Mouse (Mus musculus) kidney, embryonic 16.5 days (tissue): ENCODE results near the gene Clip2. TPM values are rescaled to one million over a fixed set of nuclear protein-coding genes. Genes with fewer than 3 reads are reported as not detected.

Source experiments
- ATAC-seq: fragments of 200-750 bp; cut with Nextera tagmentation; 2 replicates; pipeline ENCODE4 v1.8.0; 2017; ENCODE audit warnings: moderate TSS enrichment; ENCODE audit not compliant: low FRiP score, low TSS enrichment
- H3K27ac ChIP-seq: fragments of 300-500 bp; sonication (generic); 2 replicates; pipeline ENCODE4 v1.5.1; 2014; ENCODE audit warnings: low read length
- H3K27me3 ChIP-seq: fragments of 300-500 bp; sonication (generic); 2 replicates; pipeline ENCODE4 v1.6.1; 2014; ENCODE audit warnings: low read length, control low read depth, mixed read lengths; ENCODE audit not compliant: insufficient read depth
- H3K36me3 ChIP-seq: fragments of 300-500 bp; sonication (generic); 2 replicates; pipeline ENCODE4 v1.6.1; 2014; ENCODE audit warnings: low read length, control low read depth, mixed read lengths; ENCODE audit not compliant: insufficient read depth
- H3K4me1 ChIP-seq: fragments of 300-500 bp; sonication (generic); 2 replicates; pipeline ENCODE4 v1.6.1; 2014; ENCODE audit warnings: low read length, control low read depth, mixed read lengths; ENCODE audit not compliant: insufficient read depth
- H3K4me2 ChIP-seq: fragments of 300-500 bp; sonication (generic); replicated peaks from 2 replicates; pipeline ENCODE4 v1.6.1; 2014; ENCODE audit warnings: low read depth, low read length
- H3K4me3 ChIP-seq: fragments of 300-500 bp; sonication (generic); 2 replicates; pipeline ENCODE4 v1.5.1; 2014; ENCODE audit warnings: mild to moderate bottlenecking, low read length
- H3K9ac ChIP-seq: fragments of 300-500 bp; sonication (generic); replicated peaks from 2 replicates; pipeline ENCODE4 v1.6.1; 2014; ENCODE audit warnings: low read length
- H3K9me3 ChIP-seq: fragments of 300-500 bp; sonication (generic); 2 replicates; pipeline ENCODE4 v1.6.1; 2016; ENCODE audit warnings: low read length, control low read depth
- WGBS: fragments of 180-500 bp; shearing (Covaris S2); extraction: QIAGEN DNeasy Blood & Tissue Kit; methylation state at CpG from one replicate; pipeline ENCODE4 v1.1.7; 2014; 5-methylcytosine and 5-hydroxymethylcytosine counted together
- polyA plus RNA-seq: library from polyadenylated mRNA; unstranded; fragments of >200 nt; fragmentation: Nextera tagmentation; extraction: Ambion mirVana; gene quantifications from 2 replicates; pipeline ENCODE4 v1.2.1, GENCODE M21; 2015

Gene Clip2
- polyA plus RNA-seq, 1 experiment from 2014 or later: 4.1 TPM

DNA sequence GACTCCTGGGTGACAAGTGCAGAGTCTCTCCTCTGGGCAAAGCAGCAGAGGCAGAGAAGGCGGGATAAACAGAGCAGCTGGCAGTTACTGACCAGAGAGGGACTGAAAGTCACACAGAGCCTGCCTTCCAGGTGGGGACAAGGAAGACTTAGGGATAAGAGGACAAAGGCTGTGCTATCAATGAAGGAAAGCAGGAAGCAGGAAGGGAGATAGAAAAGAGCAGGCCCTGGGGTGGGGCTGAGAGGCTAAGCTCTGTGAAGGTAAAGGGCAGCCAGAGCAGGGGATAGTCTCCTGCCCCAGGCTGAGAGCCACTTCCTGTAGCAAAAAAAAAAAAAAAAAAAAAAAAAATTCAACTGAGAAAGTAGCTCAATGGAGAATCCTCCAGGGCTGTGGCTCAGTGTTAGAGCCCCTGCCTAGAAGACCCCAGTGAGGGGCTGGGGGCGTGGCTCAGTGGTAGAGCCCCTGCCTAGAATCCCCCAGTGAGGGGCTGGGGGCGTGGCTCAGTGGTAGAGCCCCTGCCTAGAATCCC lies 2.5 kb downstream of the Clip2 start:
- ATAC-seq: no peak
- Histone ChIP-seq H3K27ac (no peak overlapping the region), H3K27me3 (no peaks in the 10 kb centered on the region), H3K4me2 (peak overlapping the region; percentile 75; the same call in 1 of the 2 replicates), H3K9me3 (no peaks in the 10 kb centered on the region), H3K36me3 (no peaks in the 10 kb centered on the region), H3K9ac (no peak overlapping the region), H3K4me1 (peaks cover 36% of the 10 kb centered on the region), H3K4me3 (no peak overlapping the region)
- WGBS: 96% methylated on average over 3 of the region's 3 CpGs

DNA sequence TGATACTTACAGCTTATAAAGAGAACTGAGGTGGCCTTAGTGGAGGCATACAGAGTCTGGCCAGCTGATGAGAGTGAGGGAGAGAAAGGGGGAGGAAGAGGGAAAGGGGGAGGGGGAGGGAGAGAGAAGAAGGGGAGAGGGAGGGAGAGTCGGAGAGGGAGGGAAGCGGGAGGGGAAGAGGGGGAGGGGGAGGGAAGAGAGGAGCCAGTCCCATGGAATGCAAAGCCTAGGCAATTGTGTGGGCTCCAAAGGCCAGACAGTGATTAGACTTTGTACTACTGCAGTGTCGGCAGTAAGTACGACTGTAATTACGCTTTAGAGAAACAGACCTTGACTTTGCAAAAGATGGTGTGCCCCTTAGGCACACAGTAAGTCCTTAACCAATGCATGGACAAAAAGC lies 3.9 kb downstream of the Clip2 start:
- Histone ChIP-seq H3K4me1 (peaks cover 40% of the 10 kb centered on the region), H3K9ac (no peak overlapping the region), H3K9me3 (no peaks in the 10 kb centered on the region), H3K27ac (no peak overlapping the region), H3K4me2 (no peak overlapping the region), H3K36me3 (no peaks in the 10 kb centered on the region), H3K4me3 (no peak overlapping the region), H3K27me3 (no peaks in the 10 kb centered on the region)
- no peak for ATAC-seq
- 38% methylated on average over 5 of the region's 5 CpGs for WGBS

DNA sequence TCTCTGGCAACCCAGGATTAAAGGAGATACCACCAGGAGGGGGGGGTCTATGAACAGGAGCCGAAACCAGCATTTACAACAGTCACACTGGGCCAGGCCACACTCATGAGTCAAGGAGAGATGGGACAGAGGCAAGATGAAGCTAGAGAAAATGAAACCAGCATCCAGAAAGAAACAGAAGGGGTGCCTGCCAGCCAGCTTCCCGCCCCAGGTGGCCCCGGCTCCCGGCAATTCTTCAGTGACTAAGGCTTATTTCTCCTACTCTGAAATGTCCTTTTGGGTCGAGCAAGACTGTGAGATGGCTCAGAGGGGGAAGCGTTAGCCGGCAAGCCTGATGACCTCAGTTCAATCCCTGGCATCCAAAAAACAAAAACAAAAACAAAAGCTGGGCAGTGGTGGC lies 5.4 kb downstream of the Clip2 start:
- Histone ChIP-seq H3K4me2 (no peak overlapping the region), H3K4me1 (peaks cover 37% of the 10 kb centered on the region), H3K27me3 (no peaks in the 10 kb centered on the region), H3K9ac (no peak overlapping the region), H3K9me3 (no peaks in the 10 kb centered on the region), H3K36me3 (no peaks in the 10 kb centered on the region), H3K27ac (no peak overlapping the region), H3K4me3 (no peak overlapping the region)
- no peak for ATAC-seq
- 84% methylated on average over 7 of the region's 7 CpGs for WGBS

DNA sequence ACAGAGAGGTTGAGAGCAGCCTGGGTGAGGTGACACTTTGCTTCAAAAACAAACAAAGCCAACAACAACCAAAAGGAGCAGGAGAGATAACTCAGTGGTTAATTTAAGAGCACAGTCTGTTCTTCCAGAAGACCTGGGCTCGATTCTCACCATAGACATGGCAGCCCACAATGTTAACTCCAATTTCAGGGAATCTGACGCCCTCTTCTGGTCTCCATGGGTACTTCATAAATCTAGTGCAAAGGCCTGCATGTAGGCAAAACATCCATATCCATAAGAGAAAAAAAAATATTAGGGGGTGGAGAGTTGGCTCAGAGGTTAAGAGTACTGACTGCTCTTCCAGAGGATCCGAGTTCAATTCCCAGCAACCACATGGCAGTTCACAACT lies 7.0 kb downstream of the Clip2 start:
- Histone ChIP-seq H3K27me3 (no peaks in the 10 kb centered on the region), H3K9me3 (no peaks in the 10 kb centered on the region), H3K4me1 (peaks cover 41% of the 10 kb centered on the region), H3K4me2 (no peak overlapping the region), H3K9ac (no peak overlapping the region), H3K27ac (no peak overlapping the region), H3K36me3 (no peaks in the 10 kb centered on the region), H3K4me3 (no peak overlapping the region)
- 48% methylated on average over 3 of the region's 3 CpGs for WGBS
- ATAC-seq: no peak

DNA sequence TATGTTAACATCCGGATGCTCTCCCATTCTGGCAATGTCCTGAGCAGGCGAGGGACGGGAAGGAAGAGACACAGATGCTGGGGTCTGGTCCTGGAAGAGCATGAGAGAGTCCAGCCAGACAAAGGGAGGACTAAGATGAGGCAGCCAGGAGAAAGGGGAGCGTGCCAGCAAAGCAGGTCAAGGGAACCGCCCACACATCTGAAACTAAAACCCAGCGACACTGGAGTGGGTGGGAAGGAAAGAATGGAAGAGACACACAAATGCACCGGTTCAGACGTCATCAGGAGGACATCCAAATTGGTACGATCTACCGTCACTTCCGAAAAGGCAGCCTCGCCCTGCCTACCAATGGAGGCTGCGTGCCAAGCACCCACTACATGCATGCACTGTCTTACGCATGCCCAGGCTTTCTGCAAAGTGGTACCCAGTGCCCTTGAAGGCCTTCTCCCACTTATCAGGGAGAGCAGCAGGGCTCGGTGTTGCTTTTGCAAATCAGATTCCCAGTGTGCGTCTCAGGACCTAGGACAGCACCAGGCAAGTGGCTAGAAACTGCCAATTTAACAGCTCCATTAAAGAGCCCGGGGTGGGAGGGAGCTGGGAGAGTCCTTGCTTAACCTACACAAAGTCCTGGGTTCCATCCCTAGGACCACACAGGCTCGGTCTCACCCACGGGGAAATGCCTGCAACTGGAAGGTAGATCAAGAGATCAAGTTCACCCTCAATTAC lies 7.6 kb downstream of the Clip2 start:
- no peaks in the 10 kb centered on the region for H3K36me3 ChIP-seq
- peaks cover 41% of the 10 kb centered on the region for H3K4me1 ChIP-seq
- ATAC-seq: no peak
- no peak overlapping the region for H3K4me2 ChIP-seq
- no peaks in the 10 kb centered on the region for H3K27me3 ChIP-seq
- no peak overlapping the region for H3K4me3 ChIP-seq
- H3K9ac ChIP-seq: no peak overlapping the region
- 52% methylated on average over 19 of the region's 19 CpGs for WGBS
- no peak overlapping the region for H3K27ac ChIP-seq
- no peaks in the 10 kb centered on the region for H3K9me3 ChIP-seq

DNA sequence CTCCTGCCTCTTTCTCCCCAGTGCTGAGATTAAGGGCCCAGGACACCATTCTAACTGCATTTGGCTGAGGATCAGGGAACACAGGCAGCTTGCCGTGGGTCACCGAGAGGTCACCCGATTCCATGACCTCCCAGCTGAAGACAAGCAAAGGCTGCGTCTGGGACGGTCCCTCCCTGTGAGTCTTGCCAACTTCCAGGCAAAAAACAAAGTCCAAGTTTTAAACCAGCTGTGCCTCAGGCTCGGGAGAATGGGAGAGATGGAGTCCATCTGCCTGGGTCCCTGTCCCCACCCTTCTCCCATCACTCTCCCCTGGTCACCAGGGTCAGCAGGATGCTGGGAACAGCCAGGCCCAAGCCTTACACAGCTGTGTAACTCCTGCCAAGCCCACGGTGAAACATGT lies 10.6 kb downstream of the Clip2 start:
- H3K27me3 ChIP-seq: no peaks in the 10 kb centered on the region
- no peaks in the 10 kb centered on the region for H3K9me3 ChIP-seq
- H3K9ac ChIP-seq: no peak overlapping the region
- peak overlapping the region; percentile 8; the same call in 1 of the 2 replicates for H3K27ac ChIP-seq
- 19% methylated on average over 7 of the region's 7 CpGs for WGBS
- no peak overlapping the region for H3K4me2 ChIP-seq
- H3K36me3 ChIP-seq: peaks cover 6% of the 10 kb centered on the region; the same call in 1 of the 2 replicates
- H3K4me3 ChIP-seq: no peak overlapping the region
- peaks cover 39% of the 10 kb centered on the region for H3K4me1 ChIP-seq
- ATAC-seq: peak; percentile 72

DNA sequence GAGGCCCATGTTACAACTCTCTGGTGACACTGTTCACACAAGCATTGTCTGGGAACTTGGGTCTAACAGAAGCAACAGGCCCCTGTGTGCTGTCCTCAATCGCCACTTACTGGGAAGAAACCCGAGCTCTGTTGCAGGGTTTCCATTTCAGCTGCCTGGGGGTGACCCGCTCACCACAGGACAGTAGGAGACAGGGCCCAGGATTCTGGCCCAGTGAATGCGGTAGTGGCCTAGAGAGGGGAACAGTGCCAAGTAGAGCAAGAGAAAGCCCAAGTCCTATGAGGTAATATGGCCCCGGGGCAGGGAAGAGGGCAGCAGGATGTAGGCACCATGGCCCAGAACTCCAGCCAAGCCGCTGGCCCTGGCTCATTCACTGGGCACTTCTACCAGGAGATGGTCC lies 11.4 kb downstream of the Clip2 start:
- no peak overlapping the region for H3K4me2 ChIP-seq
- no peak overlapping the region for H3K4me3 ChIP-seq
- peaks cover 39% of the 10 kb centered on the region for H3K4me1 ChIP-seq
- H3K9ac ChIP-seq: 0 out of 2 replicates have a peak overlapping the region, but pooled peaks have one; percentile 58
- no peaks in the 10 kb centered on the region for H3K9me3 ChIP-seq
- H3K36me3 ChIP-seq: peaks cover 6% of the 10 kb centered on the region; the same call in 1 of the 2 replicates
- 64% methylated on average over 6 of the region's 6 CpGs for WGBS
- ATAC-seq: no peak
- H3K27me3 ChIP-seq: no peaks in the 10 kb centered on the region
- peak overlapping the region; percentile 95 for H3K27ac ChIP-seq

DNA sequence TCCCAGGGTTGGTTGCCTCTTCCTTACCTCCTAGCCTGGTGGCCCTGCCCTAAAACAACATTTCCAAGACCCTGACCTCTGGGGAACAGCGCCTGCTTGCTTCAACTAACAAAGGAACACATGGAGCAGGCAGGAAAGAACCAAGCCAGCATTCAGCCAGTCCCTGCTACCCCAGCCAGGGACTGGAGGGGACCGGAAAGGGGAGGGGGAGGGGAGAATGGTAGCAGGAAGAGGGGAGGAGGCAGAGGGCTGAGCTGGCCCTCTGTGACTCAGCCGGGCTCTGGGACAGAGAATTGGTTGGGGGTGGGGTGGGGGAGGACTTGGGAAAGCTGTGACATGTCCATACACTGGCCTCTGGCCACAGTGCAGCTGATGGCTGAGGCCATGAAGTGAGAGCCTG lies 12.3 kb downstream of the Clip2 start:
- Histone ChIP-seq H3K9me3 (no peaks in the 10 kb centered on the region), H3K36me3 (peaks cover 9% of the 10 kb centered on the region; the same call in 1 of the 2 replicates), H3K27me3 (no peaks in the 10 kb centered on the region), H3K4me3 (no peak overlapping the region), H3K27ac (peak overlapping the region; percentile 95), H3K9ac (peak overlapping the region; percentile 58), H3K4me1 (peaks cover 37% of the 10 kb centered on the region), H3K4me2 (0 out of 2 replicates have a peak overlapping the region, but pooled peaks have one; percentile 10)
- WGBS: 2% methylated on average over 3 of the region's 3 CpGs
- ATAC-seq: peak; percentile 94

DNA sequence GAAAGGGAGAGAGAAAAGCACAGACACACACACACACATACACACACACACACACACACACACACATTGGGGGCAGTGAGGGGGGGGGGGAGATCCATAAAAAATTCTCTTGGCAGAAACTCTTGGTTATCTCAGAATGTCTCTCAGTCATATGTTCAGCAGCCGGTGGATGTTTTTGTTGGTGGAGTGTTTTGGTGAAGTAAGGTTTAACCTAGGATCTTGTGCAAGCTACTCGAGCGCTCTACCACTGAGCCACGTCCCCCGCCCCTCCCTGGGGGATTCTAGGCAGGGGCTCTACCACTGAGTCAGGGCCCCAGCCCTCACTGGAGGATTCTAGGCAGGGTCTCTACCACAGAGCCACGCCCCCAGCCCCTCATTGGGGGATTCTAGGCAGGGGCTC lies 16.2 kb downstream of the Clip2 start:
- peaks cover 37% of the 10 kb centered on the region for H3K36me3 ChIP-seq
- no peak overlapping the region for H3K27ac ChIP-seq

DNA sequence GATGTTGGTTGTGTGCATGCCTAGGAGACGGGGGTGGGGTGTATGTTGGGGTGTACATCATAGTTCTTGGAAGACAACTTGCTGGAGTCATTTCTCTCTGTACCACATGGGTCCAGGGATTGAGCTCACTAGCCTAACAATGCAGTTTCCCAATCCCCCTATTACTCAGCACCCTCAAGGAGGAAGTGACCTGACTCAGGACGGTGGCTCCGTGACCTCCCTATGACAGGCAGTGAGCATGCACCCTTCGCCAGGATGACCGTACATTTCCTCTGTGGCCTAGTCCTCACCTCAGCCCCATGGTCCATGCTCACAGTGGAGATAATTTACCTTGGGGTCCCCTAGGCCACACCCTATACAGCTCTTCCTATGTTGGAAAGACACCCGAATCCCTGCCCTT lies 19.8 kb downstream of the Clip2 start:
- Histone ChIP-seq H3K9me3 (no peaks in the 10 kb centered on the region), H3K36me3 (peaks cover 30% of the 10 kb centered on the region), H3K9ac (no peak overlapping the region), H3K27ac (no peak overlapping the region), H3K4me3 (no peak overlapping the region), H3K27me3 (no peaks in the 10 kb centered on the region), H3K4me2 (no peak overlapping the region), H3K4me1 (peaks cover 4% of the 10 kb centered on the region; the same call in 1 of the 2 replicates)
- no peak; the same call in 1 of the 2 replicates for ATAC-seq
- WGBS: 98% methylated on average over 6 of the region's 6 CpGs

More for the DNA sequence above, 16.2 kb downstream of the Clip2 start:
- ATAC-seq: no peak
- Histone ChIP-seq H3K4me3 (no peak overlapping the region), H3K9me3 (no peaks in the 10 kb centered on the region), H3K27me3 (no peaks in the 10 kb centered on the region), H3K4me1 (peaks cover 20% of the 10 kb centered on the region), H3K9ac (no peak overlapping the region), H3K4me2 (no peak overlapping the region)
- WGBS: 90% methylated on average over 6 of the region's 6 CpGs
